Mouse (Mus musculus): ENCODE results near the gene Fbxl15.

- no peak for TF ChIP-seq EP300 (IDR thresholded peaks at IDR 0.05; ENCODE audit: insufficient read depth, low read depth, low read length)
- no peak for TF ChIP-seq POLR2A (IDR thresholded peaks at IDR 0.05; ENCODE audit: insufficient read depth, low read length)
These were observed 47.9 kb downstream of the Fbxl15 start for GRCm38 (mm10) chr19:46375891-46376290.

Measured in ES-Bruce4 (cell line).